Mouse (Mus musculus): ENCODE results near the gene Aff3.
A peak's percentile ranks its signal among the peaks of the same experiment; 100 is the strongest.

Gene Aff3

GRCm38 (mm10) chr1:38185517-38186226, 479.1 kb downstream of the Aff3 start:
- DNase-seq (ENCODE audit: low spot score in 2 of 2): peak in 1 of 2 experiments; percentile 80

DNA sequence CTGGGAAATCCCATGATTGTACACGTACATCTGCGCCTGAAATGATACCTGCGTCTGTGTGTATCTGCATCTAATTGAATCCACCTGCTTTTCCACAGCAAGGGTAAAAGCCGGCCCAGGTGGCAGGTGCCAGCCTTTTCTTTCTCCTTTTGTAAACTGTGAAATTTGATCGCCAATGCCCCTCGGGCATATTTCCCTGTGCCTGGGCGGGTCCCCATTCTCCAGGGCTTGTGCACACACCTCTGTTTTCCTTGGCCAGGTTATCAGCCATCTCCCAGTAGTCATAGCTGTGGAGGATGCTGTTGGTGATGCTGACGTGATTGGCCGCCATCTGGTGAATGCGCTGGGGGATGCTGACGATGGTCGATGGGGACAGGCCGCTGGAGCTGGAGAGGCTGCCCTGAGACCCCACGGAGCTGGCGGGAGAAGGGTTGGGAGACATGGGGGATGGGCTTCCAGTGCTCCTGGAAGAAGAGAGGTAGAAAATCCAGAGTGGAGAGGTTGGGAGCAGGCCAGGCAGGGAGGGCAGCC, 483.7 kb downstream of the Aff3 start:
- no peak for DNase-seq (ENCODE audit: low spot score in 2 of 2)

DNA sequence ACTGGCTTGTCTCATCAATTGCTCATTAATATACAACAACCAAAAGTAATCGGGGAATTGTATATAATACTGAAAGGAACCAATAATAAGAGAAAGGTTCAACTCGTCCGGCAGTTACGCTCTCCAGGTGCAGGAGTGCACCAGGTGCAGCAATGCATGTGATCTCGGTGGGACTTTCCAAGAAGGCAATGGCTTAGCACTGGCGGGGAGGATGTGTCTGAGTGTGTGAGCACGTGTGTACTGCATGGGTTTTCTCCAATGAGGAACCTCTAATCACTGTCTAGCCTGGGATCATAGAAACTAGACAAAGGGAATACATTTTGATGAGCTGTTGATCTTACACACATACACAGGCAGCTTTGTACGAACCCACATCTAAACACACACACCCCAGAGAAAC, 485.8 kb downstream of the Aff3 start:
- DNase-seq (ENCODE audit: low spot score in 2 of 2): no peak

- no peak for DNase-seq (ENCODE audit: low spot score in 2 of 2)
Measured at GRCm38 (mm10) chr1:38176077-38176476, 488.7 kb downstream of the Aff3 start.

- DNase-seq (ENCODE audit: low spot score in 2 of 2): no peak
Measured at GRCm38 (mm10) chr1:38171874-38172273, 492.9 kb downstream of the Aff3 start.

DNA sequence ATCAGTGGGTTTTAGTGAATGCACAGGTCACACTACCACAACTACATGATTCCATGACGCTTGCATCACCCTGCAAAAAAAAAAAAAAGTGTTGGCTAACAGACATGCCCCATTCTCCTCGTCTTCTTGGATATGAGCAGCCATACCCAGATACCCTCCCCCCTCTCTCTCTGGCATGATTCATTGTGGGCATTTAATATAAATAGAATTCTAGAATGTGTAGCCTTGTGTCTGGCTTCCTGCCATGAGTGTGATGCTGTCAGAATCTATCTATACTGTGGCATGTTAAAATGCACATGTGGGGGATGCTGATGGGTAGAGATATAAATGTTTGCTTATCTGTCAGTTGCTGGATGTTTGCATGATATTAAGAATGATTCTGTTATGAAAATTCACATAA, 499.1 kb downstream of the Aff3 start:
- DNase-seq (ENCODE audit: low spot score in 2 of 2): no peak

GRCm38 (mm10) chr1:38150086-38150485, 514.7 kb downstream of the Aff3 start:
- no peak for DNase-seq (ENCODE audit: low spot score in 2 of 2)

- no peak for DNase-seq (ENCODE audit: low spot score in 2 of 2)
Measured at GRCm38 (mm10) chr1:38146008-38146407, 518.7 kb downstream of the Aff3 start.

GRCm38 (mm10) chr1:38141371-38141770, 523.4 kb downstream of the Aff3 start:
- DNase-seq (ENCODE audit: low spot score in 2 of 2): no peak

DNA sequence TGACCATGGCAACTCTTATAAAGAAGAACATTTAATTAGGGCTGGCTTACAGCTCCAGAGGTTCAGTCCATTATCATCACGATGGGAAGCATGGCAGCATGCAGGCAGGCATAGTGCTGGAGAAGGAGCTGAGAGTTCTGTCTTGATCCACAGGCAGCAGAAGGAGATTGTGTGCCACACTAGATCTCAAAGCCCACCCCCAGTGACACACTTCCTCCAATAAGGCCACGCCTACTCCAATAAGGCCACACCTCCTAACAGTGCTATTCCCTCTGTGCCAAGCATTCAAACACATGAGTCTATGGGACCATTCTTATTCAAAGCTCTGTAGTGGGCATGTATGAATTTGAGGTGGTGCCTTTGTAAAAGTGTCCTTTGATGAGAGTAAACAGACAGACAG, 523.8 kb downstream of the Aff3 start:
- no peak for DNase-seq (ENCODE audit: low spot score in 2 of 2)

- DNase-seq (ENCODE audit: low spot score in 2 of 2): no peak
Measured at GRCm38 (mm10) chr1:38139396-38139795, 525.4 kb downstream of the Aff3 start.

GRCm38 (mm10) chr1:38132942-38133341, 531.8 kb downstream of the Aff3 start:
- DNase-seq (ENCODE audit: low spot score in 2 of 2): no peak

- DNase-seq (ENCODE audit: low spot score in 2 of 2): no peak
Measured at GRCm38 (mm10) chr1:38130715-38131483, 533.9 kb downstream of the Aff3 start.

DNA sequence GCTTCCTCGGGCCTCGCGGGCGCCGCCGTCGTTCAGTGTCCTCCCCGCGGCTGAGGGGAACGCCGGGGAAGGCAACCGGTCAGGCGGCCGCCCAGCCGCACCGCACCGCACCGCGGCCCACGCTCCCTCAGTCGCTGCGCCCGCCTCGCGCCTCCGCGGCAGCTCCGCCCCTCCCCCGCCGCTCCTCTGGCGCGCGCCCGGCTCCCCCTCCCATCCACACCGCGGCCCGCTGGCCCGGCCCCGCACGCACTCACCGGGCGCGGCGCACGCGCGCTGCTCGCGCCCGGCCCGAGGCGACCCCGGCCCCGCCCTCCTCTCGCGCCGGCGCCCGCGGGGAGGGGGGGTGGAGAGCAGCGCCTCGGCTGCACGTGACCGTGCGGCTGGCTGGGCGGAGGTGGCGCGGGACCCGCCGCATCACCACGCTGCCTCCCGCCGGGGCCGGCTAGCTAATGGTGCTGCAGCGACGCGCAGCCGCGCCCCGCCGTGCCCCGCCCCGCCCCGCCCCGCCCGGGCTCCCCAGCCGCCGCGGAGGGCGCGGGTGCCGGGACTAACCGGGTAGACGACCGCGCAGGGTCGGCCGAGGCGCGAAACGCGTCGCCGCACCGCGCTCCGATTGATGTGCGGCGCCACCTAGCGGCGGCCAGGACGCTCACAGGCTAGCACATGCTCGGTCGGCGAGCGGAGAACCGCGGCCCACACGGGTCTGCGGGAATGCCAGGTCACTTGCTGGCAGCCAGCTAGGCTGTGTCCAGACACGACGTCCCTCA, 535.1 kb downstream of the Aff3 start, which contains the start of gene Rev1:
TSS of gene Rev1 (minus strand) at position 301 of the 767 bp plus-strand sequence.
- peak; percentile 90 to 93 for DNase-seq (ENCODE audit: low spot score in 2 of 2)

GRCm38 (mm10) chr1:38128919-38129436, 535.8 kb downstream of the Aff3 start:
- DNase-seq (ENCODE audit: low spot score in 2 of 2): peak in 1 of 2 experiments; percentile 42
